Mouse (Mus musculus) hindbrain, embryonic 11.5 days (tissue): ENCODE results near the gene Nr1d1. TPM values are rescaled to one million over a fixed set of nuclear protein-coding genes. Genes with fewer than 3 reads are reported as not detected.

Source experiments
- ATAC-seq: fragments of 200-750 bp; cut with Nextera tagmentation; 2 replicates; pipeline ENCODE4 v1.8.0; 2017; ENCODE audit warnings: mild to moderate bottlenecking, moderate TSS enrichment, moderate library complexity; ENCODE audit not compliant: low FRiP score
- DNase-seq: peaks from one replicate; pipeline ENCODE4 v3.0.0-alpha.2; 2015; ENCODE audit warnings: low spot score
- H3K27ac ChIP-seq: fragments of 300-500 bp; sonication (generic); 2 replicates; pipeline ENCODE4 v1.5.1; 2014; ENCODE audit warnings: mild to moderate bottlenecking, low read depth, low read length
- H3K27me3 ChIP-seq: fragments of 300-500 bp; sonication (generic); 2 replicates; pipeline ENCODE4 v1.6.1; 2014; ENCODE audit warnings: mild to moderate bottlenecking, low read length, moderate library complexity, mixed read lengths; ENCODE audit not compliant: control insufficient read depth, insufficient read depth
- H3K36me3 ChIP-seq: fragments of 300-500 bp; sonication (generic); 2 replicates; pipeline ENCODE4 v1.6.1; 2014; ENCODE audit warnings: mild to moderate bottlenecking, low read length, moderate library complexity, mixed read lengths; ENCODE audit not compliant: control insufficient read depth, insufficient read depth
- H3K4me1 ChIP-seq: fragments of 300-500 bp; sonication (generic); replicated peaks from 2 replicates; pipeline ENCODE4 v1.6.1; 2014; ENCODE audit warnings: low read length, mixed read lengths; ENCODE audit not compliant: control insufficient read depth, insufficient read depth
- H3K4me2 ChIP-seq: fragments of 300-500 bp; sonication (generic); replicated peaks from 2 replicates; pipeline ENCODE4 v1.6.1; 2014; ENCODE audit warnings: mild to moderate bottlenecking, low read depth, low read length
- H3K4me3 ChIP-seq: fragments of 300-500 bp; sonication (generic); 2 replicates; pipeline ENCODE4 v1.5.1; 2014; ENCODE audit warnings: low read depth, low read length
- H3K9ac ChIP-seq: fragments of 300-500 bp; sonication (generic); 2 replicates; pipeline ENCODE4 v1.6.1; 2014; ENCODE audit warnings: low read depth, low read length
- H3K9me3 ChIP-seq: fragments of 300-500 bp; sonication (generic); 2 replicates; pipeline ENCODE4 v1.6.1; 2016; ENCODE audit warnings: low read length; ENCODE audit not compliant: control insufficient read depth
- WGBS: fragments of 180-500 bp; shearing (Covaris S2); extraction: QIAGEN DNeasy Blood & Tissue Kit; methylation state at CpG from one replicate; pipeline ENCODE4 v1.1.7; 2014; 5-methylcytosine and 5-hydroxymethylcytosine counted together
- polyA plus RNA-seq: library from polyadenylated mRNA; unstranded; fragments of >200 nt; fragmentation: Nextera tagmentation; extraction: Ambion mirVana; gene quantifications from 2 replicates; pipeline ENCODE4 v1.2.1, GENCODE M21; 2014

The Nr1d1 gene
- polyA plus RNA-seq, 1 experiment from 2014 or later, result 1.4 TPM

DNA sequence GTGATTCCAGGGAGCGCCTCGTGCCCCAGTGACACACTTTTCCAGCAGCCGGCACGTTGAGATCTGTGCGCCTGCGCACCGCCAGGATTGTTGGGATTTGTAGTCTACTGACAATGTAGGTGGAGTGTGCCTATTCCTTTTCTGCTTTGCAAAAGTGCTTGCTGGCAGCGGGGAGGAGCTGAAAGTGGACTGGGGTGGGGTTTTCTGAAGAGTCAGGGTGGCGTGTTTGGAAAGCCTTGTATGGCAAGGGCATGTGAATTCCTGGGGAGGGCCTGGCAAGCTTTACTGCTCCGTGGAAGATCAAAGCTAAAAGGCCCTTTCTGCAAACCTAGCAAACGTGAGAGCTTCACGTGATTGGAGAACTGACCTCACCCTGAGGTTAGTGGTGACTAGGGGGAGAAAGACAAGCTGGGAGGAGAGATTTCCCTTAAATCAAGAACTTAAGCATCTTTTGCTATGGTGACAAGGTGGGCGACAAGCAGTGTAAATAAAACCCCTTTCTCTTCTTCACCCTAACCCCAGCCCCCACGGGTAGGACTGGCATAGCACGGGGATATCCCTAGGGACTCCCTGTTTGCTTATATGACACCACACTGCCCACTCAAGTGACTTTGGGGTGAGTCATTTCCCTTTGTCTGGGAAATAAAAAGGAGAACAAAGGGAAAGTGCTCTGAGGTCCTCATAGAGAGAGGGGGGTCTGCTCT is 367 bp upstream of the Nr1d1 start:
- no peaks in the 10 kb centered on the region for H3K36me3 ChIP-seq
- H3K27ac ChIP-seq, result 0 out of 2 replicates have a peak overlapping the region, but pooled peaks have one; percentile 33
- peak; percentile 93 for DNase-seq
- peak overlapping the region; percentile 63 for H3K4me2 ChIP-seq
- peak overlapping the region; percentile 22 for H3K4me3 ChIP-seq
- WGBS, result 11% methylated on average over 15 of the region's 15 CpGs
- no peaks in the 10 kb centered on the region for H3K27me3 ChIP-seq
- H3K4me1 ChIP-seq, result peaks cover 12% of the 10 kb centered on the region
- no peaks in the 10 kb centered on the region for H3K9me3 ChIP-seq
- peak overlapping the region; percentile 32; the same call in 1 of the 2 replicates for H3K9ac ChIP-seq
- no peak; the same call in 1 of the 2 replicates for ATAC-seq

DNA sequence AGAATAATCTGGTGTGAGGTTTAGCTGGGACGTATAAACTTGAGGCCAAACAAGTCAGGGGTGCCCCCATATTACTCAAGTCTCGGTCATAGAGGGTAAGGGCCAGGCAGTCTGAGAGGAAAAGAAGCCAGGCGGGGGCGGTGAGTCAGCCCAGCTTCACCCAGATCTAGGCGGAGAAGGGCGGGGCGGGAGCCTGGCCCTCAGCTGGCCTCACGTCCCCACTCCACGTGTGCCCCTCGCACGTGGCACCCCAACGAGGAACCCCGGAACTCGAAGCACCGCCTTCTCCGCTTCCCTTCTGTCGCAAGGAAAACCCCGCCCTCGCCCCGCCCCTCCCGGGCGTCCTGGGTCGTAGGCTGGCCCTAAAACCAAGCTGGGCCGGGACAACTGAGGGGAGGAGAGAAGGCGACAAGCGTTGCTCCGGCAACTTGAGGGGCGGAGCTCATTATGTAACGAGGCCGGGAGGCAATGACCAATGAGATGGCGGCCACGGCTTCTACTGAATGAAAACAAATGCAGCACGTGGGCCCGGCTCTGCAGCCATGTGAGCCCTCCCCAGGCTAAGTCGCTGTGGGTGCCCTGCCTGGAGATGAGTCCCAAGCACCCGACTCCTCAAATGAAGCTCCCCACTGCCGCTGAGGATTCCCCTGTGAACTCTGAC is 1.4 kb downstream of the Nr1d1 start:
- Histone ChIP-seq H3K4me3 (peak overlapping the region; percentile 29), H3K27me3 (no peaks in the 10 kb centered on the region), H3K36me3 (no peaks in the 10 kb centered on the region), H3K4me2 (peak overlapping the region; percentile 63), H3K9me3 (no peaks in the 10 kb centered on the region), H3K27ac (no peak overlapping the region), H3K9ac (no peak overlapping the region), H3K4me1 (peaks cover 12% of the 10 kb centered on the region)
- WGBS, result 2% methylated on average over 37 of the region's 37 CpGs
- DNase-seq (peak; percentile 93), ATAC-seq (peak; percentile 86)

DNA sequence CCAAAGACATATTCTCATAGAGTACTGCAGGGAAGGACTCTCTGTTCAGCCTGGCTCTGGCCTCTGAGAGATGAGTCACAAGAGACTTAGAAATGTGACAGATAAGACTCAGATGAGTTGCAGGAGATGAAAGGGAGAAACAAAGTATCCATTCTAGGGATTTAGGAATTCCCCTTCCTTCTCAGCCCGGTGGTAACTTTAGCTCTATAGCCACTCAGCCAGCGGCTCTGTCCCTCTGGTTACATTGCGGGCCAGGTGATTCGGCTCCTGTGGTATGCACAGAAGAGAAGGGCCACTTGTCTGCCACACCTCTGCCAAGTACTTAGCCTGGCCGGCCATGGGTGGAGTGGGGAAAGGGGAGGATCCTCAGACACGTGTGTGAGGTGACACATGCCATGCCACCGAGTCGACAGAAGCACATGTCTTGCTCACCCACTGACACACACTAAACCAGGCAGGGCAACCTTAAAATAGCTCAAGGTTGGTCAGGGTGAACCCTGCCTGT is 2.4 kb downstream of the Nr1d1 start:
- DNase-seq, result no peak
- 79% methylated on average over 8 of the region's 8 CpGs for WGBS
- peaks cover 18% of the 10 kb centered on the region for H3K4me1 ChIP-seq
- no peaks in the 10 kb centered on the region for H3K36me3 ChIP-seq
- H3K27me3 ChIP-seq, result no peaks in the 10 kb centered on the region
- H3K9me3 ChIP-seq, result no peaks in the 10 kb centered on the region
- no peak overlapping the region for H3K4me2 ChIP-seq
- ATAC-seq, result no peak
- H3K27ac ChIP-seq, result no peak overlapping the region
- no peak overlapping the region for H3K4me3 ChIP-seq
- H3K9ac ChIP-seq, result no peak overlapping the region

DNA sequence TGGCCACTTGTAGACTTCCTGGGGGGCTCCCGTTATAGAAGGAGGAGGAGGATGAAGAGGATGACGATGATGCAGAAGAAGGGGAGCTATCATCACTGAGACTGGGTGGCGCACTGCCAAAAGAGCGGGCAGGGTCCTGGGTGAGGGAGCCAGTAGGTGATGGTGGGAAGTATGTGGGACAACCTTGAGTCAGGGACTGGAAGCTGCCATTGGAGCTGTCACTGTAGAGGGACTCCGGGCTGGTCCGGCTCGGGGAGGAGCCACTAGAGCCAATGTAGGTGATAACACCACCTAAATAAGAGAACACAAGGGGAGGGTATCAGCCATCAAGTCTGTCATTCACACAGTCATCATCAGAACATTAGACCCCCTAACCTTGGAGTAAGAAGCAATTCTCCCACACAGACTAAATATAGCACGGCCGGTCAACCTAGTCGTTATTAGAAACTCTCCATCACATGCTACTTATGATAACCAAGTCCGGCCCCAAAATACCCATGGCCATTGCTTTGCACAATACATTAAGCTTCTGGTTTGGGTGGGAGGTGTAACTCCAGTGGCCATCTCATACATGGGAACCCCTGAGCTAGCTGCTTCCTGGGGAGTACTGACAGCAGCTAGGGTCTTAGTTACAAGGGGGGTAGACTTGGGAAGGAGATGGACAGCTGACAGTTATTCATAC is 3.1 kb downstream of the Nr1d1 start:
- 93% methylated on average over 11 of the region's 11 CpGs for WGBS
- peaks cover 19% of the 10 kb centered on the region for H3K4me1 ChIP-seq
- ATAC-seq (no peak), DNase-seq (no peak)
- H3K27me3 ChIP-seq, result no peaks in the 10 kb centered on the region
- no peaks in the 10 kb centered on the region for H3K9me3 ChIP-seq
- H3K36me3 ChIP-seq, result no peaks in the 10 kb centered on the region
- no peak overlapping the region for H3K9ac ChIP-seq
- no peak overlapping the region for H3K4me2 ChIP-seq
- no peak overlapping the region for H3K27ac ChIP-seq
- H3K4me3 ChIP-seq, result no peak overlapping the region

DNA sequence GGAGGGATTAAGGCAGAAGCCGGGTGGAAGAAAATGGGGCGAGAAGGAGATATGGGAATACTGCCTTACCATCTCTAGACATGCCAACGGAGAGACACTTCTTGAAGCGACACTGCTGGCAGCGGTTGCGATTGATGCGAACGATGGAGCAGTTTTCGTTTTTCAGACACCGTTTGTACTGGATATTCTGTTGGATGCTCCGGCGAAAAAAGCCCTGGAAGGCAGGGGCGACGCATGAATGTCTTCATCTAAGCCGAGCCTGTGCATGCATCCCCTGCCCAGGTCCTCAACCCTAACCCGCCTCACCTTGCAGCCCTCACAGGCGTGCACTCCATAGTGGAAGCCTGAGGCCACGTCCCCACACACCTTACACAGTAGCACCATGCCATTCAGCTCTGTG is 4.0 kb downstream of the Nr1d1 start:
- 93% methylated on average over 18 of the region's 18 CpGs for WGBS

DNA sequence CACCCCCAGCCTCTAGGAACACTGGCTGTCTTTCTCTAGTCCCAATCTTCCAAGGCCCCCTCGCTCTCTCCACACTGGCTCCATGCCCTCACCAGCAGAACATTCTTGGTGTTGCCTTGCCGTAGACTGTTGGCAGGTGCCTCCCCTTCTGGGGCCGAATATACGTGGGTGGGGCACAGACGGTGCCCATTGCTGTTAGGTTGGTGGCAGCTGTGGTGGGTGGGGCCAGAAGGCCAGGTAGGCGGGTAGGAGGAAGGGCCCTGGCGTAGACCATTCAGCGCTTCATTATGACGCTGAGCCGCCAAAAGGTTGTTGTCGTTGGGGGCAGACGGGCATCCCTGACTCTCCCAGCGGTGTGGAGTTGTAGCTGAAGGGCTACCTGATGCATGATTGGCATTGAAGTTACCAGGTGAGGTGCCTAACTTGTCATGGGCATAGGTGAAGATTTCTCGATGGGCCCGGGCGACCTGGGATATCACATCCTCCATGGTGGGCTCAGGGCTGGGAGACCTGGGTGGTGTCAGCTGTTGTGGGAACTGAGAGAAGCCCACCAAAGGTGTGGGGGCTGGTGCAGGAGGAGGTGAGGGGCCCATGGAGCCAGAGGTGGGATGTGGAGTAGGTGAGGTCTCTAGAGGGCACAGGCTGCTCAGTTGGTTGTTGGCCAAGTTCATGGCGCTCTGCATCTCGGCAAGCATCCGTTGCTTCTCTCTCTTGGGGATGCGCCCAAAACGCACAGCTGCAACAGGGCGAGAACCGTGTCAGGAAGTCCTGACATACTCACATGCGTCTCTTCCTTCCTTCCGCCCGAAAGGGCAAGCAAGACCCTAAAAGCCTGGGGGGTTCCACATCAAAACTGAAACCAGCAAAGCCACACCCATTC is 4.8 kb downstream of the Nr1d1 start:
- WGBS, result 95% methylated on average over 26 of the region's 26 CpGs
- H3K4me1 ChIP-seq, result peaks cover 19% of the 10 kb centered on the region
- H3K27me3 ChIP-seq, result no peaks in the 10 kb centered on the region
- H3K9me3 ChIP-seq, result no peaks in the 10 kb centered on the region
- DNase-seq (no peak), ATAC-seq (no peak)
- H3K4me3 ChIP-seq, result no peak overlapping the region
- H3K36me3 ChIP-seq, result no peaks in the 10 kb centered on the region
- H3K9ac ChIP-seq, result no peak overlapping the region
- H3K27ac ChIP-seq, result no peak overlapping the region
- no peak overlapping the region for H3K4me2 ChIP-seq

More for the DNA sequence above, 4.0 kb downstream of the Nr1d1 start:
- H3K4me1 ChIP-seq, result peaks cover 19% of the 10 kb centered on the region
- H3K4me2 ChIP-seq, result no peak overlapping the region
- no peak overlapping the region for H3K27ac ChIP-seq
- H3K36me3 ChIP-seq, result no peaks in the 10 kb centered on the region
- no peaks in the 10 kb centered on the region for H3K9me3 ChIP-seq
- H3K9ac ChIP-seq, result no peak overlapping the region
- H3K27me3 ChIP-seq, result no peaks in the 10 kb centered on the region
- ATAC-seq, result no peak
- no peak overlapping the region for H3K4me3 ChIP-seq
- no peak for DNase-seq

DNA sequence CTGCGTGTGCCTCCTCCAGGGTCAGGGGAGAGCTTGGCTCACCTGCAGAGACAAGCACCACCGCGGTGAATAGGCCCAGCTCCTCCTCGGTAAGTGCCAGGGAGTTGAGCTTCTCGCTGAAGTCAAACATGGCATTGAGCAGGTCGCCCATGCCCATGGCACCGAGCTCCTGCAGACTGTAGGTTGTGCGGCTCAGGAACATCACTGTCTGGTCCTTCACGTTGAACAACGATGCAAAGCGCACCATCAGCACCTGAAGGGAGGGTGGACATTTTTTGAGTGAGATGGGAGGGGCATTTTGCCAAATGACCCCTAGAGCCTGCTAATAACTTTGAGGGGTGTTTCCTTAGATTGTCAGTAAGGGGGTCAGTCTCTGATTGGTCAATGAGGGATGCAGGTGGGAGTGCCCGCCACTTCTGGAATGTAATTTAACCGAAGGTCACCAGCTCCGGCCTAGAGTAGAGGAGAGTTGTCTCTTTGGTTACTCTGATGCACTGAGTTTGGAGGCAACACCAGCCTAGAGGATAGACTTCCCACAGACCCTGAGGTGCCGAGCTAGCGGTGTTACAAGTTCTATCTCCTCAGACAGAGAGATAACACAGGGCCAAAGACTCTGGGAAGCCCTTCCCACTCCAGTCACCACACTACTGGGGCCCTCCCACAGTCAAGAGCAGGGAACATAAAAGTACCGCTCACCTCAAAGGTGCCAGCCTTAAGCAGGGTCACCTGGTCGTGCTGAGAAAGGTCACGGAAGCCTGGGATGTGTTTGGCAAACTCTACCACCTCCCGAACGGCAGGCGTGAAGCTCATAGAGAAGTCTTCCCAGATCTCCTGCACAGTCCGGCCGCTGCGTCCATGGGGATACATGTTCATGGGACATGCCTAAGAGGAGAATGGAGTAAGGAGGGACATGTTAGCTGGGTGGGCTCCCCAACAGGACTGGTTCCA is 5.9 kb downstream of the Nr1d1 start:
- Histone ChIP-seq H3K4me2 (no peak overlapping the region), H3K27me3 (no peaks in the 10 kb centered on the region), H3K36me3 (no peaks in the 10 kb centered on the region; the same call in 1 of the 2 replicates), H3K9ac (no peak overlapping the region), H3K4me3 (no peak overlapping the region), H3K9me3 (no peaks in the 10 kb centered on the region), H3K4me1 (peaks cover 11% of the 10 kb centered on the region), H3K27ac (0 out of 2 replicates have a peak overlapping the region, but pooled peaks have one; percentile 67)
- DNase-seq, result no peak
- no peak for ATAC-seq
- 88% methylated on average over 25 of the region's 25 CpGs for WGBS
